Mouse (Mus musculus) kidney, embryonic 14.5 days (tissue): ENCODE data around the gene Ncln. TPM values are rescaled to one million over a fixed set of nuclear protein-coding genes. Genes with fewer than 3 reads are reported as not detected.

Experiments
- ATAC-seq: fragments of 200-750 bp; cut with Nextera tagmentation; 2 replicates; pipeline ENCODE4 v1.8.0; 2017; ENCODE audit warnings: moderate number of reproducible peaks, mild to moderate bottlenecking, moderate TSS enrichment, moderate library complexity; ENCODE audit not compliant: low FRiP score, low TSS enrichment
- H3K27ac ChIP-seq: fragments of 300-500 bp; sonication (generic); 2 replicates; pipeline ENCODE4 v1.5.1; 2014; ENCODE audit warnings: low read depth, mild to moderate bottlenecking, low read length, moderate library complexity, mixed read lengths
- H3K27me3 ChIP-seq: fragments of 300-500 bp; sonication (generic); 2 replicates; pipeline ENCODE4 v1.6.1; 2014; ENCODE audit warnings: mild to moderate bottlenecking, low read length; ENCODE audit not compliant: control insufficient read depth, insufficient read depth
- H3K36me3 ChIP-seq: fragments of 300-500 bp; sonication (generic); 2 replicates; pipeline ENCODE4 v1.6.1; 2014; ENCODE audit warnings: low read length, mixed read lengths; ENCODE audit not compliant: control insufficient read depth, insufficient read depth
- H3K4me1 ChIP-seq: fragments of 300-500 bp; sonication (generic); 2 replicates; pipeline ENCODE4 v1.6.1; 2014; ENCODE audit warnings: low read length, mixed read lengths; ENCODE audit not compliant: control insufficient read depth, insufficient read depth
- H3K4me2 ChIP-seq: fragments of 300-500 bp; sonication (generic); replicated peaks from 2 replicates; pipeline ENCODE4 v1.6.1; 2014; ENCODE audit warnings: low read depth, mild to moderate bottlenecking, low read length
- H3K4me3 ChIP-seq: fragments of 300-500 bp; sonication (generic); 2 replicates; pipeline ENCODE4 v1.5.1; 2014; ENCODE audit warnings: mild to moderate bottlenecking, low read length
- H3K9ac ChIP-seq: fragments of 300-500 bp; sonication (generic); 2 replicates; pipeline ENCODE4 v1.6.1; 2014; ENCODE audit warnings: low read depth, mild to moderate bottlenecking, low read length, moderate library complexity
- H3K9me3 ChIP-seq: fragments of 300-500 bp; sonication (generic); 2 replicates; pipeline ENCODE4 v1.6.1; 2016; ENCODE audit warnings: low read length; ENCODE audit not compliant: control insufficient read depth
- whole genome bisulfite sequencing: fragments of 180-500 bp; shearing (Covaris S2); extraction: QIAGEN DNeasy Blood & Tissue Kit; methylation state at CpG from one replicate; pipeline ENCODE4 v1.1.7; 2014; 5-methylcytosine and 5-hydroxymethylcytosine counted together
- polyA plus RNA-seq: library from polyadenylated mRNA; unstranded; fragments of >200 nt; fragmentation: Nextera tagmentation; extraction: Ambion mirVana; gene quantifications from 2 replicates; pipeline ENCODE4 v1.2.1, GENCODE M21; 2014

The Ncln gene
- polyA plus RNA-seq, 1 experiment from 2014 or later, result 76.6 TPM

GRCm38 (mm10) chr10:81519227-81519977 is 23.2 kb upstream of the Ncln start:
- Histone ChIP-seq H3K4me3 (no peak overlapping the region), H3K27ac (no peak overlapping the region), H3K9ac (no peak overlapping the region), H3K9me3 (no peaks in the 10 kb centered on the region), H3K27me3 (peaks cover 4% of the 10 kb centered on the region; the same call in 1 of the 2 replicates), H3K36me3 (no peaks in the 10 kb centered on the region), H3K4me2 (no peak overlapping the region), H3K4me1 (no peaks in the 10 kb centered on the region)
- ATAC-seq, result no peak
- WGBS, result 85% methylated on average over 6 of the region's 6 CpGs

GRCm38 (mm10) chr10:81518546-81518945 is 22.4 kb upstream of the Ncln start:
- WGBS, result 13% methylated on average over 4 of the region's 4 CpGs
- no peaks in the 10 kb centered on the region for H3K4me1 ChIP-seq
- no peak overlapping the region for H3K27ac ChIP-seq
- no peak overlapping the region for H3K9ac ChIP-seq
- H3K4me2 ChIP-seq, result no peak overlapping the region
- H3K9me3 ChIP-seq, result no peaks in the 10 kb centered on the region; the same call in 1 of the 2 replicates
- H3K27me3 ChIP-seq, result peaks cover 2% of the 10 kb centered on the region; the same call in 1 of the 2 replicates
- no peak overlapping the region for H3K4me3 ChIP-seq
- H3K36me3 ChIP-seq, result no peaks in the 10 kb centered on the region
- ATAC-seq, result peak; percentile 77; the same call in 1 of the 2 replicates

DNA sequence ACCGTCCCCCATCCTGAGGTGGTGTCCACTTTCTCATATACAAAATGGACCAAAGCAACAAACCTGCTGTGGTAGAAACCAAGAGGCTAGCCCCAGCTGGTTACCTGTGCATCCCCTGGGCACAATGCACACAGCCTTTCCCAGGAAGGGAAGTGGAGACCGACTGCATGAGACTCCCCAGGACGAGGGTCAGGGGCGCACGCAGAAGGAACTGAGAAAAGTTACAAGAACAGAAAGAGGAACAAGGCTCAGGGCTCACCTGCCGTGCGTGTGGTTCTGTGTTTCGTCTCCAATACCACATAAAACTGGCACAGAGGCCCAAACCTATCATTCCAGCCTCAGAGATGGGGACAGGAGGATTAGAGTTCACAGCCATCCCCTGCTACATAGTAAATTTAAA is 21.0 kb upstream of the Ncln start:
- WGBS, result 76% methylated on average over 8 of the region's 8 CpGs
- Histone ChIP-seq H3K9me3 (no peaks in the 10 kb centered on the region; the same call in 1 of the 2 replicates), H3K4me1 (no peaks in the 10 kb centered on the region), H3K9ac (no peak overlapping the region), H3K27me3 (no peaks in the 10 kb centered on the region), H3K4me2 (no peak overlapping the region), H3K4me3 (no peak overlapping the region), H3K36me3 (no peaks in the 10 kb centered on the region), H3K27ac (no peak overlapping the region)
- no peak for ATAC-seq

DNA sequence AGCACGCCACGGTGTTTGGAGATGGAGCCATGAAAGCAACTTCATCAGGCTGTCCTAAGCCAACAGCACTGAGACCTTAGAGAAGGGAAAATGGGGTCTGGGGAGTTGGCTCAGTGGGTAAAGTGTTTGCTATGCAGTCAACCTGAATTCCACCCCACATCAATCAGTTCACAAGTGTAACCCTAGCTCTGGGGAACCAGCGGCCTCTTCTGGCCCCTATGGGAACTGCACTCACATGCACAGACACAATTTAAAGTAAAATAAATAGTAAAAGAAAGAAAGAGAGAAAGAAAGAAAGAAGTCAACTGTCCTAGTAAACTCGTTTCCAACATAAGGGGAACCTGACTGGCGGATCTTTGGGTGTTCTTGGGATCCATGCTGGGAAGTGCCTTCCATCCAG is 17.6 kb upstream of the Ncln start:
- Histone ChIP-seq H3K9ac (no peak overlapping the region), H3K27me3 (no peaks in the 10 kb centered on the region), H3K4me3 (no peak overlapping the region), H3K9me3 (no peaks in the 10 kb centered on the region; the same call in 1 of the 2 replicates), H3K4me2 (no peak overlapping the region), H3K36me3 (no peaks in the 10 kb centered on the region), H3K27ac (no peak overlapping the region), H3K4me1 (no peaks in the 10 kb centered on the region)
- WGBS, result 85% methylated on average over 5 of the region's 5 CpGs
- ATAC-seq, result no peak

DNA sequence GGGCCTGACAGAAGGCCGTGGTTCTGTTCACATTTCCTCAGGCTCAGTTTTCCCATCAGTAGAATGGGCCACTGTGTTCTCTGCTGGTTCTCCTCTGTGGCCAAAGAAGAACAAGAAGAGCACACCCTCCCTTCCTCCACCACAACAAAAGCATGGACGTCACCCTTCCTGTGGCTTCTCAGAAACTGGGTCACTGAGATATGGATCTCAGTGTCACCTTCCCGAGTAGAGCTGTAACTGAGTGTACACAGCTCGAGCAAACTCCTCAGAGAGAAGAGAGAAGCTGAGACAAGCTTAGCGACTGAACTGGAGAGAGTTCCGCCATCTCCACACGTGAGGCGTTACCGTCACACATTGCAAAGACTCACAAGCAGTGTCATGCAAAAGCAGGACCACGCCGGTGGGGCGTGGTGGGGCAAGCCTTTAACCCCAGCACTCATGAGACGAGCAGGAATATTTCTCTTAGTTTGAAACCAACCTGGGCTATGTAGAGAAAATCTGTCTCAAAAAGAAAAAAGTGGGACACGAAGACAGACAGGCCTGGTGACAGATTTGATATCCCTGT is 14.1 kb upstream of the Ncln start:
- no peak for ATAC-seq
- 75% methylated on average over 14 of the region's 14 CpGs for WGBS

DNA sequence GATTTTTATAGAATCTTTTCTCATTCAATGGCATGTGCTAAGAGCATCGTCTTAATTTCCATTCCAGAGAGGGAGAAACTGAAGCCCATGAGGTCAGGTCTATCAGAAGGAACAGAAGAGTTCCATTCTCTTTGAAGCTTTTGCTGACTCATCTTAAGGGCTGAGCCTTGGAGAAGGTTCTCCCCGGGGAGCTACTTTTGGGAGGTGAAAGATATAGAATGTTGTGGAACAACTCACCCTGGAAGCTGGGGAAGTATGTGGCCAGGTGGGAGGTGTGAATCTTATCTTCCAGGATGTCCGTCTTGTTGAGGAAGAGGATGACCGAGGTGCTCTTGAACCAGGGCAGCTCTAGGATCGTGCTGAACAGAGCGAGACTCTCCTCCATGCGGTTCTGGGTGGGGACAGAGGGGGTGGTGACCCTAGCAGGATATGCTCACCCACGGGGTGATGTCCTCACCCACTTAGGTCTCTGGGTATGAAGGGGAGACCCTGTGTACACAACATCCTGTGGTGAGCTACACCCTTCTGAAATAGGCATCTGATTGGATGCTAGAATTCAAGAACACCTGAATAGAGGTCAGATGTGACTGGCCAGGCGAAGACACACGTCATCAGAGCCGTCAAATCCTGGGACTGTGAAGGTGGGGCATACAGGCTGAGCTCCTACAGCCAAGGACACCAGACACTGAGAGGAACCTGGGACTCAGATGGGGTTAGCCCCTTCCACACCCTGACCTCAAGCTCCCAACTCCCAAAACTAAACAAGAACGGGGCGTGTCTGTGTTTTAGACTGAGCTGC is 11.7 kb upstream of the Ncln start:
- Histone ChIP-seq H3K27ac (no peak overlapping the region), H3K27me3 (peaks cover 10% of the 10 kb centered on the region; the same call in 1 of the 2 replicates), H3K9ac (no peak overlapping the region), H3K4me1 (no peaks in the 10 kb centered on the region), H3K4me3 (no peak overlapping the region), H3K9me3 (no peaks in the 10 kb centered on the region), H3K4me2 (no peak overlapping the region), H3K36me3 (no peaks in the 10 kb centered on the region)
- no peak for ATAC-seq
- 69% methylated on average over 13 of the region's 13 CpGs for WGBS

More for the DNA sequence above, 14.1 kb upstream of the Ncln start:
- no peak overlapping the region for H3K27ac ChIP-seq
- H3K9me3 ChIP-seq, result no peaks in the 10 kb centered on the region; the same call in 1 of the 2 replicates
- H3K4me2 ChIP-seq, result no peak overlapping the region
- no peaks in the 10 kb centered on the region for H3K27me3 ChIP-seq
- H3K4me1 ChIP-seq, result no peaks in the 10 kb centered on the region
- H3K36me3 ChIP-seq, result no peaks in the 10 kb centered on the region
- H3K4me3 ChIP-seq, result no peak overlapping the region
- H3K9ac ChIP-seq, result no peak overlapping the region

DNA sequence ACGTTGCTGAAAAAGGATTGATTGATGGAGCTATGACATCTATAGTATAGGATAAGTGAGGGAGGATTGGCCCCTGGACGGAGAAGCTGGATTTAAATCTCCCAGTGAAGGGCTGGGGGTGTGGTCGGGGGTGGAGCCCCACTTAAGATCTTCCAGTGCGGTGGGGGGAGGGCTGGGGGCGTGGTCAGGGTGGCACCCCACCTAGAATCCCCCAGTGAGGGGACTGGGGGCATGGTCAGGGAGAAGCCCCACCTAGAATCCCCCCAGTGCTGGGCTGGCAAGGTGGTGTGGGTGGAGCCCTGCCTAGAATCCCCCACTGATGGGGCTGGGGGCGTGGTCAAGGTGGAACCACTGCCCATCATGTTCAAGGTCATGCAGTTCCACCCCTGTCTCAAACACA is 10.9 kb upstream of the Ncln start:
- no peak for ATAC-seq
- Histone ChIP-seq H3K4me2 (no peak overlapping the region), H3K27ac (no peak overlapping the region), H3K9ac (no peak overlapping the region), H3K4me3 (no peak overlapping the region), H3K9me3 (no peaks in the 10 kb centered on the region), H3K4me1 (no peaks in the 10 kb centered on the region), H3K27me3 (peaks cover 10% of the 10 kb centered on the region; the same call in 1 of the 2 replicates), H3K36me3 (no peaks in the 10 kb centered on the region)
- 28% methylated on average over 6 of the region's 6 CpGs for WGBS

DNA sequence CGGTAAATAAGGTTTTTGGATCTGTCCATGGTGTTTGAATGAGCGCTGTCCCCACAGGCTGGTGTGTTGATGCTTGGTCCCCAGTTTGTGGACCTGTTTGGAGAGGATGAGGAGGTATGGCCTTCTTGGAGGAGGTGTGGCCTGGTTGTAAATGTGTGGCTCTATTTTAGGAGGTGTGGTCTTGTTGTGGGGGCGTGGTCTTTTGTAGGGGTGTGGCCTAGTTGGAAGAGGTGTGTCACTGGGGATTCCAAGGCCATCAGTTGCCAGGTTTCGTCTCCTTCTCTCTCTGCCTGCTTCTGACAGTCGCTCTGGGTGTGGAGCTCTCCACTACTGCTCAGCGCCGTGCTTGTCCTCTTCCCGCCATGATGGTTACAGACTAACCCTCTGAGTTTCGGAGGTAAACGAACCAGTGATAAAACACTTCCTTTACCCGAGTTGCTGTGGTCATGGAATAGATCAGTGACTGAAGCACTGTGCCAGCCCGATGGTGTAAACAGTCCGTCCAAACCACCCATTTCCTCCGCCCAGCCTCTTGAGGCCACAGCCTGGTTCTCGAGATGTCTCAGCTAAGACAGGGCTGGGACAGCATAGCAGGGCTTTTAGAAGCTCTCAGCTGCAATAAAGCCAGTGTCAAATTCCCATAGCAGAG is 8.9 kb upstream of the Ncln start:
- ATAC-seq, result no peak
- H3K9ac ChIP-seq, result no peak overlapping the region
- WGBS, result 76% methylated on average over 15 of the region's 15 CpGs
- H3K4me1 ChIP-seq, result no peaks in the 10 kb centered on the region
- H3K27me3 ChIP-seq, result peaks cover 10% of the 10 kb centered on the region; the same call in 1 of the 2 replicates
- H3K4me2 ChIP-seq, result no peak overlapping the region
- H3K4me3 ChIP-seq, result no peak overlapping the region
- H3K36me3 ChIP-seq, result no peaks in the 10 kb centered on the region
- H3K27ac ChIP-seq, result no peak overlapping the region
- H3K9me3 ChIP-seq, result no peaks in the 10 kb centered on the region
